Mouse (Mus musculus) MEL-GATA-1-ER (cell line): Measurements from ENCODE around the gene Pold2.

ENCODE experiments used
- DNase-seq: peaks from one replicate; pipeline ENCODE4 v3.0.0-alpha.2; 2012; ENCODE audit warnings: low read depth; ENCODE audit errors: extremely low read depth

Gene Pold2

GRCm38 (mm10) chr11:5827931-5828330 is 50.2 kb downstream of the Pold2 start:
- DNase-seq: no peak

- no peak for DNase-seq
Measured at GRCm38 (mm10) chr11:5825432-5825831, 52.7 kb downstream of the Pold2 start.
